Mouse (Mus musculus) kidney, postnatal 4 days (tissue): ENCODE results near the gene Ms4a18.
A peak's percentile ranks its signal among the peaks of the same experiment; 100 is the strongest.
"Not testable (repeated sequence)": the region's sequence is repeated elsewhere in the genome, so short reads cannot be mapped to it uniquely, and the experiment has no call there.

ENCODE experiments used
- DNase-seq, 2 experiments: peaks; one replicate each; pipeline ENCODE4 v3.0.0; 2021; ENCODE audit warnings: mixed read lengths in 2 of 2

Ms4a18 gene

GRCm38 (mm10) chr19:11017891-11018290 is at the start of gene Ms4a18:
Ms4a18 (minus strand) TSS chr19:11018031.
- no peak for DNase-seq

DNA sequence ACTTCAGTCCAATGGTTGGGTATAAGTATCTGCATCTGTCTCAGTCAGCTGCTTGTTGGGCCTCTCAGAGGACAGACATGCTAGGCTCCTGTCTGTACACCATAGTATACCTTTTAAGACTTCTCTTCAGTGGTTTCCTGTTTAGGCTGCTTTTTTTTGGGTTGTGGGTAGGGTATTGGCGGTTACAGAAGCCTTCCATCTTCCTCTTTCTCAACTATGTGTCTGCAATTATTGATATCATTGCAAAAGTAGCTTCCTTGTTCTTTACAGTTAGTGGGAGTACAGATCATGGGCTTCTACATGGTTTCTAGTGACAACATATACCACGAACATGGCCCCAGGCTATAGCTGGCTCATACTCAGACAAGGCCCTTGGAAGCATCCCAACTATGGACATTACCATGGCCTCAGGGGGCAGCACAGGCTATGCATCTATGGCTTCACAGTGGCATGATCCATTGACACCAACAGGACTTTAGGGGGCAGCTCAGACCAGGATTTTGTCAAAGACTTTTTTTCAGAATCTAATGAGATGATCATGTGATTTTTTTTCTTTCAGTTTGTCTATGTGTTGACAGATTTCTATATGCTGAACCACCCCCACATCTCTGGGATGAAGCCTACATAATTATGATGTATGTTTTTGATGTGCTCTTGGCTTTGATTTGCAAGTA is 47.5 kb upstream of the Ms4a18 start:
- no peak for DNase-seq

- DNase-seq: no peak
These were observed 43.1 kb upstream of the Ms4a18 start for GRCm38 (mm10) chr19:11060900-11061299.

GRCm38 (mm10) chr19:11059967-11060366 is 42.1 kb upstream of the Ms4a18 start:
- DNase-seq: no peak

GRCm38 (mm10) chr19:11055700-11056099 is 37.9 kb upstream of the Ms4a18 start:
- not testable (repeated sequence) for DNase-seq

DNA sequence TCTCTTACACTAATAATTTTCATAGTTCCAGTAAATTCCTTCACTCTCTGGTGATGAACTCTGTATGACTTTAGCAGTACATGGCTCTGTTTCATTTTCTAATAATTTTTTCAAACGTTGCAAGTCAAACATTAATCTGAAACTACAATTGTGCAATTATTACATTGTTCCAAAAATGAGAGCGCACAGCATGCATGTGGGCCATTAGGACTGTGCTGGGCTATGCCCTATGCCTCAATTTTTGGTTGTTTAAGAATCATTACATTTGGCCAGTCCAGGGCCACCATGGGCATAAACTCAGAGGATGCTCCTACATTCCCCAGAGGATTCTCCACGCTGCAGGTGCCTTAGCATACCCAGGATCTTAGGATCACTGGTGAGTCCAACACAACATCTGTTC is 35.4 kb upstream of the Ms4a18 start:
- no peak for DNase-seq

DNA sequence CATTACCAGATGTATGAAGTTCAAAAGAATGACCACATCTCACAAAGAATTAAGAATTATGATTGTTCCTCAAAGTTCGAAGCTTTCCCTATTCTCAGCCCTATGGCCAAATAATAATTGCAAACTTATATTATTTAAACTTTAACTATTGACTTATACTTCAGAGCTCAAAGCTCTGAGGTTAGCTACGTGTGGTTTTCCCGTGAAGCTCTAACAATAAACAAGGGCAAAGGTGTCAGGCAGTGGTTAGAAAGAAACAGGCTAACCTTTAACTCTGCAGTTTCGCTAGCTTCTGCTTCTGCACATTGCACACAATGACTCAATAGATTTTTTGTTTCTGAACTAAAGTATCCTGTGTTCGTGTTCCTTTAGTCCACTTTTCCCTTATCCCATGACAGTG is 35.0 kb upstream of the Ms4a18 start:
- no peak for DNase-seq

DNA sequence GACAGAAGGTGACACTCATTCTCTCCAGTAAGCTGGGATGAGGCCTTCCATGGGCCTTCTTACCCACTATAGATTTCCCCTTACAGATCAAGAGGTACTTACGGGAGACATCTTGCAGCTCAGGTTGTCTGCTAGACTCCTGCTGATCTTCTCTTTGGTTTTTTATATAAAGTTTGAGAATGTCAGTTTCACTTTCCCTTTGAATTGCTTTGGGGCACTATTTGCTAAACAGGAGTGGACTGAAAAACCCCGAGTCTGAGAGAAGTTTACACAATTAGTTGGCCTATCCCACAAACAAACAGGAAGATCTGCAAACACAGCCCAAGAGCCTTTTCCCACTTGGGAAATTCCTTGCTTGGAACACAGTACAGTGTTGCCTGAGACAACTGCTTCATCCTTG is 32.5 kb upstream of the Ms4a18 start:
- no peak for DNase-seq

DNA sequence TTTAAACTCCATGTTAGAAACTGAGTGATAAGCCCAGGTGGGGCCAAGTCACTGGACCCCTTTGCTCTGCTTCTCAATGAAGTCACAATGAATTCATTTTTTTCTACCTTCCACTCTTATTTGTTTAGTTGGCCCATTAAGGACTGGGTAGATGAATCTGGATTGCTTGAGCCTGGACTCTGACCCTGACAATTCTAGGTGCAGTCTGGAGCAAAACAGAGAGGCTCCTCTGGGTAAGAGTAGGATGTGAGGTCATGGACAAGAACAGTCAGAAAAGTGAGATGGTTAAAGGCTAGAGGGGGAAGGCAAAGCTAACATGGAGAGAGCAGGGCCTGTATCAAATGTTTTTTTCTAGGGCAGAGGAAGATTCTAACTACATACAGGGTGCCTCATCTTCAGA is 31.6 kb upstream of the Ms4a18 start:
- DNase-seq: no peak

DNA sequence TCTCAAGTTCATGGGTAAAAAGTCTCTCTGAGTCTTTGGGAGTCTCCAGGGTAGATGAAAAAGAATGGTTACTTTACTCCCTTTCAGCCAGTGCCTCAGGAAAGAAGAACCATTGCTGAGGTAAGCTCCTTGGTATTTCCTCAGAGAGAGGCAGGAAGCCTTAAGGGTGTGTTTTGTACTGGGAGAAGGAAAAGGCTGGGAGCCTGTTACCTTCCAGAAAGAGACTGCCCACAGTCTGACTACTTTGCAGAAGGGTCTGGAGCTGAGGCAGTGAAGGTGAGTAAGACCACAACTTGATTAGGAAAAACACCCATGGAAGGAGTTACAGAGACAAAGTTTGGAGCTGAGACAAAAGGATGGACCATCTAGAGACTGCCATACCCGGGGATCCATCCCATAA is 30.7 kb upstream of the Ms4a18 start:
- DNase-seq: no peak

- no peak for DNase-seq
These were observed 30.2 kb upstream of the Ms4a18 start for GRCm38 (mm10) chr19:11048009-11048408.

DNA sequence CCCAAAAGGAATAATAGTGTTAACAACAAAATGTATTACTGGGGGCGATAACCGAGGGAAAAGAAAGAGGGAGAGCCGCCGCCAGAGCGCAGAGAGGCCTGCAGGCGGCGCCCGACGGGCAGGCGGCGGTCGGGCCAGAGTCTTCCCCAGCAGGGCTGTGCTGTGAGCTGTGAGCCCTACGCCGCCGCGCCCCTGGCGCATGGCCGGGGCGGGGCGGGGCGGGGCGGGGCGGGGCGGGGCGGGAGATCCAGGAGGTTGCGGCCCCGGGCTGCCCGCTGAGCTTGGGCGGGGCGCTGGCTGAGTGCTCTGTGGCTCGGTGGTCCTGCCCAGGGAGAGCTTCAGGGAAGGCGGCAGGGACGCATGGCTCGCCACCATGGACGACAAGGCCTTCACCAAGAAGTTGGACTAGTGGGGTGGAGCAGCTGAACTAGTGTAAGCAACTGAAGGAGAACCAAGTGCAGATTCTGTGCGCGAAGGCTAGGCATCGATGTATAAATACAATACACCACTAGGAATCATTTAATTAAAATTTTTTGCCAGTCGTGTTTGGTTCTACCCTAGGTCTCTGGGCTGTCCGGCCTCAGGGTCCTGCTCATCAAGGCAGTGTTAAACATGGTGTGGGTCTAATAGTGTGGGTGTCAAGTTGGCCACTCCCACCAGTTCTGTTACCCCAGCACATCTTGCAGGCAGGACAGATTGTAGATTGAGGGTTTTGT is 27.3 kb upstream of the Ms4a18 start:
- DNase-seq: peak; percentile 72 to 82

DNA sequence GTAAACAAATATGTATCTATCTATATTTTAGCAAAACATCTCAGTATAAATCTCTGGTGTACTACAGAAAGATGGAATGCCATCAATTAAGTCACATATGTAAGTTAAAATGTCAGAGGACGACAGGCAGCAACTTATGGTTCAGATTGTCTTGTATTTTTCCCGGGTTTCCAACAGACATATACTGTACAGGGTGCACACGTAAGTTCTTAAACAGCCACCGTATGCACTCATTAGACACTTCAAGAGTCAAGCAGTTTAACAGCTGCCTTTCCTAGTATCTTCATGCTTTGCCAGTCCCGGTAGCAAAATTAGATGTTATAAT is 26.8 kb upstream of the Ms4a18 start:
- no peak for DNase-seq

DNA sequence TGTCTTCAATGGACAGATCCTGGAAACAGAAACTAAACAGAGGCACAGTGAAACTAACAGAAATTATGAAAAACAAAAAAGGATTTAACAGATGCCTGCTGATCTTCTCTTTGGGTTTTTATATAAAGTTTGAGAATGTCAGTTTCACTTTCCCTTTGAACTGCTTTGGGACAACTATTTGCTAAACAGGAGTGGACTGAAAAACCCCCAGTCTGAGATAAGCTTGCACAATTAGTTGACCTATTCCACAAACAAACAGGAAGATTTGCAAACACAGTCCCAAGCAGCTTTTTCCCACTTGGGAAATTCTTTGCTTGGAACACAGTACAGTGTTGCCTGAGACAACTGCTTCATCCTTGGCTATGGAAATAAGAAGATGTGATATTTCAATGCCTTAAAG is 19.7 kb upstream of the Ms4a18 start:
- DNase-seq: no peak

DNA sequence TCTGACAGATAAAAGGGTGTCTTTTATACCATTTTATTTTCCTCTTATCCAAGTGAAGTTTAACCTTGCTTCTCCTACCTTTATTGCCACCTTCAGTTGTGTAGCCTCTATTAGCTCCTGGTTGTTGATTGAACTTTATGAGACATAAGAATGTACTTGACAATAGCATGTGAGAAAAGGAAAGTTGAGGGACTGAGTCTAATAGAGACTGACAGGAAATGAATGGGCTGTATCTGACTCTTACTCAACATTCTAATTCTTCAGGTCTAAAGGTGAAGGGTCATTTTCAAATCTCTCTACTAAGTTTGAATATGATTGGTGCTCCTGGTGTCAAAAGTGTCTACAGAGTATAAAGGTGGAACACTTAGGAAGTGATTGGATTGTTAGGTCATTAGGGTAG is 4.6 kb upstream of the Ms4a18 start:
- DNase-seq: no peak

GRCm38 (mm10) chr19:11017251-11017650 is 580 bp downstream of the Ms4a18 start:
- DNase-seq: no peak

DNA sequence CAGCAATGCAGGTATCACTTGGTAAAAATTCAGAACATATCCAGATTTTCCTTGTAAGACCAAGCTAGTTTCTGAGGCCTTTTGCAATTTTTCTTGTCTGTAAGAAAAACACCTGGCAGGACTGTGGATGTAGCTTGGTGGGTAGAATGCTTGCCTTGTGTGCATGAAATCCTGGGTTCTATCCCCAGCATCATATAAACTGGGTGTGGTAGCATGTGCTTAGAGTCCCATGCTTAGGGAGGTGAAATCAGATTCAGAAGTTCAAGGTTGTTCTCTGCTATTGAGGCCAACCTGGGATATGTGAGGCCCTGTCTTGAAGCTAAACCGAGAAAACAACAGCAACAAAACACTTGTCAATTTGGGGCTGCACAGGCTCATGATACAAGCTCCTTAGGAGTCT is 1.8 kb downstream of the Ms4a18 start:
- no peak for DNase-seq

DNA sequence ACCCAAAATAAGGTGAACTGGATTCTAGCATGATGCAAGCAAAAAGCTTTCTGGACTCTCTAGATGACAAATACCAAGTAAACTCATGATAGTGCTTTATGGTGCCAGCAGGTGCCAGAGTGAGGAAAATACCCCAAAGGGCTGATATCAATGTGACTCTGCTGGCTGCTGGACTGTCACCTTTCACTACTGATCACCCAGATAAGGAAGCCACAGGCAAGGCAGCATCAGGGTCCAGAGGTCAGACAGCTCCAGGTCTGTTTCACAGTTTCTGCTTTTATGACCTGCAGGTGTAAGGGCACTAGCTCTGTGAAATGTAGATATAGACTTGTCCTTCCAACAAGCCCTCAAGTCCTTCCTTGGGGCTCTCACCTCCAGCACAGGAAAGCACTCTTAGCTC is 2.4 kb downstream of the Ms4a18 start:
- DNase-seq: no peak

DNA sequence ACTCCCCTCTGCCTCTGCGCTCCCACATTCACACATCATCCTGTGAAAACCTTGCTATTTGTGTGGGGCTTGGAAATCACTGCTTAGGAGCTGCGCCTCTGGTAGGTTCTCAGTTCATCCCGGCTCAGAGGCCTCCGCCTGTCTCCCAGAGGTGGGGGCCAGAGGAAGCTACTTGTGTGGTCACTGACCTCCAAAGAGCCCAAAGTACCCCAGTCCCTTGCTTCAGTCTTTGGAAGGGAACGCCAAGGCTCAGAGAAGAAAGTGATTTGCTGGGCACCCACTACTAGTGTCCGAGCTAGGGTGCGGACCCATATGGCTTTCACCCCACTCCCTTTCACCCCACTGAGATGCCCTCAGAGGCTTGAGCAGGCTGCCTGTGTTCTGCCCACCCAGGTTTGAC is 24.7 kb downstream of the Ms4a18 start, which contains the start of gene Ms4a15:
Ms4a15 (minus strand) TSS at position 101 of the 400 bp plus-strand sequence.
- no peak for DNase-seq

DNA sequence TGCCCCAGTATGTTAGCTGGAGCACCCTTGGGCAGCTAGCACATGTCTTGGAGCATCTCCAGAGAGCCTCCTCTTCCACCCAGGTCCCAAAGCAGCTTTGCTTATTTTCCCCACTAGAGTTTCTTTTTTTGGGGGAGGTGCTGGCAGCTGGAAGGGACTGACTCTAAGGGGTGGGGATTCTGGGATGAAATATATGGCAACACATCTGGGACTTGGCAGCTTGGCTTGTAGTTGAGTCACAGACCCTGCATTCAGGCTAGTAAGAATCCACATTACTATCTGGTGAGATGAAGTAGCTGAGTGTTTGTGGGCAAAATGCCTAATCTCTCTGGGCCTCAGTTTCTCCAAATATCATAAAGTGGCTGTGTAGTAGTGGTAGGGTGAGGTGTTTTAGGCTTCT is 25.9 kb downstream of the Ms4a18 start:
- DNase-seq: no peak

GRCm38 (mm10) chr19:10990751-10991150 is 27.1 kb downstream of the Ms4a18 start:
- DNase-seq: no peak

DNA sequence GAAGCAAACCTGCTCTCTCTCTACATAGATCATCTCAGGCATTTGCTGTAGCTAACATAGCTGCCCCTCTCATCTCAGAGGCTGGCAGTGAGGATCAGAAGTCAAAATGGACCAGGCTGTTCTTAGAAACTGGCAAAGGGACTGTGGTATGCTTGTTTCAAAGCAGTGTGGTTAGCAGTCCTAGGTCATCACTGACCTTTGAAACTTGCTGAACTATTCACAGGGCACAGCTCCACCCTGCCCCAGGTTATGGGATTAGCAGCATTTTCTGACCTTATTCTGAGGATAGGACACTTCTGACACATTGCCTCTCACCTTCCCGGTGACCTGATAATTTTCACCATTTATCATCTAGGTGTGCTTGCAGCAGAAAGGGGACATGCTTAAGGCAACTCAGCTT is 29.3 kb downstream of the Ms4a18 start:
- DNase-seq: no peak

- no peak for DNase-seq
These were observed 31.9 kb downstream of the Ms4a18 start for GRCm38 (mm10) chr19:10985889-10986288.

DNA sequence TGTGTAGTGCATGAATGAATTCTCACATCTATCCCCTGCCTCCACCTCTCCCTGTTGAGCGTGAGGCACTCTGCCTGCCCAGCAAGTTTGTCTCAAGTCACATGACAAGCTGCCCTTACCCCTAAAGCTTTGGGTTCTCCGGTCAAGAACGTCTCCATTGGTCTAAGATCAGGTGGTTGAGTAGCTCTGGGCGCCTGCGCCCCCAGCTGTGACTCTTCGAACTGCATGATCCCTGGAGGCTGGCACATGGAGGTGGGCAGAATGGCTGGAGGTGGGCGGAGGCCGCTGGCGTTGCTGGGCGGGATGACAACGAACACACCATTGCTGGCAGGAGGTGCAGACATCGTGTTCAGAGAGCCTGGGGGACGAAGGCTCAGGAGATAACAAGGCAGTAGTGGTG is 33.3 kb downstream of the Ms4a18 start:
- peak; percentile 17 to 35 for DNase-seq

DNA sequence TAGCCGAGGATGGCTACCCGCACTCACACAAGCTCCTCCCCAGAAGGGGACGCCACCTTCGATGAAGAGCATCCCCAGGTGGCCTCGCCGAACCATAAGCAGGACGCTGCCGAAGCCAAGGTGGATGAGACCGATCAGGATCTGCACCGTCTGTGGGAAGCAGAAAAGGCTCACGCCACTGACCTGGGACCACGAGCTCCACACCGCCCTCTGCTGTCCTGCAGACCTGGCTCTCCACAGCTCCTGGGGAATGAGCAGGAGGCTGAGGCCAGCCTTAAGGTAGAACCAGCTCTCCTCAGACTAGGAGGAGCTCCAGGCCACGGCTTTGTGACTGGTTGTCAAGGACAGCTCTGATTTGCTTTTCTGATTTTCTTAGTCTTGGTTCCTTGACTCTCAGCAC is 34.7 kb downstream of the Ms4a18 start:
- peak; percentile 76 to 77 for DNase-seq
